In the genomic region with DNA sequence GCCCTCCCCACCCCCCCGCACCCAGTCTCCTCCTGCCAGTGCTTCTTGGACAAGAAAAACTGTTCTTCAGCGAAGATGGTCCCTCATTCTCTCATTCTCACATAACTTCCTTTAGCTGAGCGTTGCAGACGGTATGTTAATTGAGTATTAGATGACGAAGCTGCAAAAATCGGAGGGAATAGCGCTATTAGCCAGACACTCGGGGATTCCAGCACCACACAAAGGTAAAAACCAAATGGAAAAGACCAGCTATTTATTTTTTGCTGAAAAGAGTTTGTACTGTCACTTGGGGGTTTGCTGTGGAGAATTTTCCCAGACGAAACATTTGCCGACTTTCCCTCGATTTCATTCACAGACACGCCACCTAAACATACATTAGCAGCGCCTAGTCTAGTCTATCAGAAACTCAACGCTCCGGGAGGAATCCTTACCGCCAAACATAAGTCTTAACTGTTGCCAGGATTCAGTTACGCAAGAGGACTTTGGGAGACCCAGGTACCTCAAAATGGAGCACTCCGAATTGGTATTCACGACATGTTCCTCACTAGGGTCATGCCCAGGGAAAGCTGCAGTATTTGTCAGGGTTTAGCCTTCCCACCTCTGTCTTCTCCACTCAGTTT, we compare ENCODE assay signal across 7 mouse cellular contexts.
A peak's percentile ranks its signal among the peaks of the same experiment; 100 is the strongest.
DNase-seq lines count a peak whose midpoint lies in the region; ATAC-seq lines count a peak whose summit lies in the region.

No protein-coding gene starts in this region.

- H3K27me3 ChIP-seq in lung, embryonic 15.5 days, result no peaks in the 10 kb centered on the region
- H3K27me3 ChIP-seq in forebrain, embryonic 15.5 days, result no peaks in the 10 kb centered on the region
- H3K27me3 ChIP-seq in liver, embryonic 12.5 days (replicated peaks), result no peaks in the 10 kb centered on the region
- H3K27me3 ChIP-seq in stomach, embryonic 16.5 days (ENCODE audit: control insufficient read depth, insufficient read depth, low read length), result no peaks in the 10 kb centered on the region

- WGBS in lung, embryonic 15.5 days, result 14% methylated on average over 19 of the region's 19 CpGs
- 24% methylated on average over 19 of the region's 19 CpGs for WGBS in forebrain, embryonic 15.5 days
- 49% methylated on average over 19 of the region's 19 CpGs for WGBS in liver, embryonic 12.5 days (ENCODE audit: insufficient replicate concordance)
- WGBS in stomach, embryonic 16.5 days, result 18% methylated on average over 19 of the region's 19 CpGs

- no peaks in the 10 kb centered on the region for H3K9me3 ChIP-seq in lung, embryonic 15.5 days
- H3K9me3 ChIP-seq in forebrain, embryonic 15.5 days, result no peaks in the 10 kb centered on the region
- H3K9me3 ChIP-seq in liver, embryonic 12.5 days (replicated peaks), result no peaks in the 10 kb centered on the region
- peaks cover 2% of the 10 kb centered on the region; the same call in 1 of the 2 replicates for H3K9me3 ChIP-seq in stomach, embryonic 16.5 days (replicated peaks; ENCODE audit: control insufficient read depth, low read length)

- no peaks in the 10 kb centered on the region for H3K36me3 ChIP-seq in lung, embryonic 15.5 days
- no peaks in the 10 kb centered on the region for H3K36me3 ChIP-seq in forebrain, embryonic 15.5 days
- no peaks in the 10 kb centered on the region for H3K36me3 ChIP-seq in liver, embryonic 12.5 days
- no peaks in the 10 kb centered on the region for H3K36me3 ChIP-seq in stomach, embryonic 16.5 days (ENCODE audit: control insufficient read depth, insufficient read depth, low read length)

- peak overlapping the region; percentile 79 for H3K4me2 ChIP-seq in lung, embryonic 15.5 days
- H3K4me2 ChIP-seq in forebrain, embryonic 15.5 days (replicated peaks), result peak overlapping the region; percentile 70
- H3K4me2 ChIP-seq in liver, embryonic 12.5 days, result peak overlapping the region; percentile 48
- peak overlapping the region; percentile 64 for H3K4me2 ChIP-seq in stomach, embryonic 16.5 days (ENCODE audit: low read depth, low read length)

- ATAC-seq in lung, embryonic 15.5 days (ENCODE audit: borderline replicate concordance, extremely low read depth, low FRiP score, low TSS enrichment), result no peak
- no peak for ATAC-seq in forebrain, embryonic 15.5 days (replicated peaks)
- ATAC-seq in liver, embryonic 12.5 days, result no peak
- ATAC-seq in stomach, embryonic 16.5 days (ENCODE audit: insufficient read depth, low FRiP score), result no peak
- ATAC-seq in erythroblast, adult 5-6 weeks (replicated peaks; ENCODE audit: low FRiP score, poor library complexity, severe bottlenecking), result no peak

- H3K9ac ChIP-seq in lung, embryonic 15.5 days, result peak overlapping the region; percentile 29; the same call in 1 of the 2 replicates
- no peak overlapping the region for H3K9ac ChIP-seq in forebrain, embryonic 15.5 days (replicated peaks)
- H3K9ac ChIP-seq in liver, embryonic 12.5 days, result no peak overlapping the region
- peak overlapping the region; percentile 69 for H3K9ac ChIP-seq in stomach, embryonic 16.5 days (ENCODE audit: low read length)

- peak overlapping the region; percentile 38 for H3K4me3 ChIP-seq in lung, embryonic 15.5 days
- H3K4me3 ChIP-seq in forebrain, embryonic 15.5 days, result peak overlapping the region; percentile 37
- H3K4me3 ChIP-seq in liver, embryonic 12.5 days, result no peak overlapping the region
- H3K4me3 ChIP-seq in stomach, embryonic 16.5 days (replicated peaks; ENCODE audit: low read length), result peak overlapping the region; percentile 38

- H3K27ac ChIP-seq in lung, embryonic 15.5 days, result peak overlapping the region; percentile 76
- H3K27ac ChIP-seq in forebrain, embryonic 15.5 days (replicated peaks), result no peak overlapping the region
- no peak overlapping the region for H3K27ac ChIP-seq in liver, embryonic 12.5 days
- H3K27ac ChIP-seq in stomach, embryonic 16.5 days (ENCODE audit: low read length), result peak overlapping the region; percentile 90

- DNase-seq in lung, postnatal 10 days, result no peak
- DNase-seq in adipocyte (ENCODE audit: low spot score), result no peak

- peaks cover 31% of the 10 kb centered on the region for H3K4me1 ChIP-seq in lung, embryonic 15.5 days
- H3K4me1 ChIP-seq in forebrain, embryonic 15.5 days, result peaks cover 29% of the 10 kb centered on the region
- peaks cover 11% of the 10 kb centered on the region for H3K4me1 ChIP-seq in liver, embryonic 12.5 days
- peaks cover 31% of the 10 kb centered on the region for H3K4me1 ChIP-seq in stomach, embryonic 16.5 days (ENCODE audit: control insufficient read depth, insufficient read depth, low read length)

Comparison
In these comparisons a context has a peak if more than half of its experiments do, and no peak if none do; other contexts are left out.
1. H3K27ac ChIP-seq: peak in lung, embryonic 15.5 days (single experiment) and stomach, embryonic 16.5 days (single experiment); none in forebrain, embryonic 15.5 days (single experiment) and liver, embryonic 12.5 days (single experiment).
2. H3K9ac ChIP-seq: peak in lung, embryonic 15.5 days (single experiment) and stomach, embryonic 16.5 days (single experiment); none in forebrain, embryonic 15.5 days (single experiment) and liver, embryonic 12.5 days (single experiment).
3. Peak in every context shown above with its lines, with median percentiles within 50 percentile points of each other: H3K4me2 ChIP-seq.